26 mouse cellular contexts compared by ENCODE assay signal in the genomic region with DNA sequence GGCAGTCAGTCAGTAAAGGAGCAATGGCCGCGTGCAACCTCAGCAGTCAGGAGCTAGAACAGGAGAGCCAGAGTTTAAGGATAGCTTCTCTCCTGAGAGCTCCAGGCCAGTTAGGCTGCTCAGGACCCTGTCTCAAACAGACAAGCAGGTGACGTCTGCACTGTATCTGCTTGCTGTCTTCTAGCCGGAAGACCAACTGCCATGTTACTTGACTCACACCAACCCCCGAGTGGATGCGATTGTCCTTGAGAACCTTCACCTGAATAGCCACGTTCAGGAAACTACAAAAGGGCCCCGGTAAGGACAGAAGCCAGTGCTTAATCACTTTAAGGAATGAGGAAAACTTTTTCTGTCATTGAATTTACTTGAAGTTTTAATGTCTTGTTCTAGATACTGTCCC. TPM values are rescaled to one million over a fixed set of nuclear protein-coding genes. Genes with fewer than 3 reads are reported as not detected.
"Had no signal": no experiment of that assay in that cellular context is flagged by ENCODE, and none has a peak within 500 bp of the region (broad histone marks: within the 10 kb centered on the region; RNA-seq: fewer than 3 reads in every experiment).

No protein-coding gene starts in this region.

- H3K9me3 ChIP-seq: heart, embryonic 10.5 days; heart, embryonic 12.5 days; hindbrain, embryonic 13.5 days; hindbrain, embryonic 15.5 days; kidney, embryonic 15.5 days; limb, embryonic 10.5 days; limb, embryonic 12.5 days; liver, embryonic 13.5 days; liver, embryonic 15.5 days had no signal

- DNase-seq: gastrocnemius, adult 2 months; gastrocnemius, postnatal 10 days; gastrocnemius, postnatal 25 days; heart, adult 18-20 months; heart, postnatal 10 days; heart, postnatal 4 days; kidney, adult 11 months; kidney, adult 2 months; kidney, adult 9 months; kidney, postnatal 14 days; kidney, postnatal 36 days; liver; liver, embryonic 13.5 days had no signal

- H3K27me3 ChIP-seq: heart, embryonic 12.5 days; hindbrain, embryonic 13.5 days; hindbrain, embryonic 15.5 days; kidney, embryonic 15.5 days; limb, embryonic 12.5 days; liver, embryonic 13.5 days; liver, embryonic 15.5 days had no signal

- H3K4me3 ChIP-seq: gastrocnemius, adult 2 months; heart, embryonic 10.5 days; heart, embryonic 12.5 days; hindbrain, embryonic 13.5 days; hindbrain, embryonic 15.5 days; kidney, embryonic 15.5 days; left cerebral cortex, adult 2 months; limb, embryonic 10.5 days; limb, embryonic 12.5 days; liver, embryonic 13.5 days; liver, embryonic 15.5 days had no signal

- H3K4me1 ChIP-seq: heart, embryonic 10.5 days; heart, embryonic 12.5 days; hindbrain, embryonic 13.5 days; hindbrain, embryonic 15.5 days; kidney, embryonic 15.5 days; limb, embryonic 10.5 days; limb, embryonic 12.5 days had no signal

RNA-seq across cellular contexts. Expression of a gene that starts 8.4 kb away (rescaled TPM):
- total RNA-seq: gastrocnemius, adult 2 months; gastrocnemius, postnatal 10 days; gastrocnemius, postnatal 25 days; heart, adult 18-20 months; heart, adult 8-10 months; heart, postnatal 10 days; heart, postnatal 25 days; heart, postnatal 4 days had no signal
- polyA plus RNA-seq: intestine, embryonic 14.5 days; large intestine, adult 2 months had no signal
